Mouse (Mus musculus): Measurements from ENCODE around the gene Kctd20. TPM values are rescaled to one million over a fixed set of nuclear protein-coding genes. Genes with fewer than 3 reads are reported as not detected.
A peak's percentile ranks its signal among the peaks of the same experiment; 100 is the strongest.

The Kctd20 gene
- polyA plus RNA-seq, 1 experiment from 2014 or later, result 39.5 TPM

- ATAC-seq, result peak; percentile 57
- H3K36me3 ChIP-seq (replicated peaks; ENCODE audit: insufficient read depth, low read length), result no peaks in the 10 kb centered on the region
- peak overlapping the region; percentile 12; the same call in 1 of the 2 replicates for H3K27ac ChIP-seq (ENCODE audit: low read depth)
- no peaks in the 10 kb centered on the region for H3K9me3 ChIP-seq (ENCODE audit: low read length)
- 48% methylated on average over 7 of the region's 7 CpGs for WGBS (ENCODE audit: insufficient replicate concordance)
- TF ChIP-seq CTCF (IDR thresholded peaks at IDR 0.05; ENCODE audit: low read depth) (peak; percentile 49), EP300 (IDR thresholded peaks at IDR 0.05; ENCODE audit: low read depth) (no peak)
- 0 out of 2 replicates have a peak overlapping the region, but pooled peaks have one; percentile 16 for H3K9ac ChIP-seq (replicated peaks)
- no peak overlapping the region for H3K4me3 ChIP-seq (ENCODE audit: low read depth, low read length)
- no peaks in the 10 kb centered on the region for H3K27me3 ChIP-seq (ENCODE audit: insufficient read depth, low read length)
- H3K4me2 ChIP-seq (ENCODE audit: low read depth, low read length), result peak overlapping the region; percentile 72
- H3K4me1 ChIP-seq (ENCODE audit: insufficient read depth), result peaks cover 9% of the 10 kb centered on the region
- no peak for DNase-seq
These were observed 41.6 kb upstream of the Kctd20 start for GRCm38 (mm10) chr17:28910139-28910538.

GRCm38 (mm10) chr17:28913200-28913599 lies 38.5 kb upstream of the Kctd20 start:
- DNase-seq (peak; percentile 71), ATAC-seq (peak; percentile 82)
- H3K4me2 ChIP-seq (ENCODE audit: low read depth, low read length), result no peak overlapping the region
- no peaks in the 10 kb centered on the region for H3K36me3 ChIP-seq (replicated peaks; ENCODE audit: insufficient read depth, low read length)
- H3K4me3 ChIP-seq (ENCODE audit: low read depth, low read length), result no peak overlapping the region
- no peak overlapping the region for H3K27ac ChIP-seq (ENCODE audit: low read depth)
- H3K9me3 ChIP-seq (ENCODE audit: low read length), result no peaks in the 10 kb centered on the region
- no peak for TF ChIP-seq CTCF (IDR thresholded peaks at IDR 0.05; ENCODE audit: low read depth)
- TF ChIP-seq EP300 (IDR thresholded peaks at IDR 0.05; ENCODE audit: low read depth), result peak; percentile 73
- 55% methylated on average over 5 of the region's 5 CpGs for WGBS (ENCODE audit: insufficient replicate concordance)
- H3K4me1 ChIP-seq (ENCODE audit: insufficient read depth), result peaks cover 9% of the 10 kb centered on the region
- H3K27me3 ChIP-seq (ENCODE audit: insufficient read depth, low read length), result no peaks in the 10 kb centered on the region
- H3K9ac ChIP-seq (replicated peaks), result no peak overlapping the region

- Histone ChIP-seq H3K27ac (ENCODE audit: low read depth) (peak overlapping the region; percentile 46), H3K27me3 (ENCODE audit: insufficient read depth, low read length) (no peaks in the 10 kb centered on the region), H3K4me1 (ENCODE audit: insufficient read depth) (peaks cover 9% of the 10 kb centered on the region), H3K4me3 (ENCODE audit: low read depth, low read length) (no peak overlapping the region), H3K36me3 (replicated peaks; ENCODE audit: insufficient read depth, low read length) (no peaks in the 10 kb centered on the region), H3K9ac (replicated peaks) (no peak overlapping the region), H3K4me2 (ENCODE audit: low read depth, low read length) (no peak overlapping the region), H3K9me3 (ENCODE audit: low read length) (no peaks in the 10 kb centered on the region)
- DNase-seq (peak; percentile 24), ATAC-seq (peak; percentile 58)
- 64% methylated on average over 6 of the region's 6 CpGs for WGBS (ENCODE audit: insufficient replicate concordance)
- no peak for TF ChIP-seq EP300 (IDR thresholded peaks at IDR 0.05; ENCODE audit: low read depth)
- TF ChIP-seq CTCF (IDR thresholded peaks at IDR 0.05; ENCODE audit: low read depth), result no peak
These were observed 37.8 kb upstream of the Kctd20 start for GRCm38 (mm10) chr17:28913940-28914339.

GRCm38 (mm10) chr17:28915060-28915628 lies 36.6 kb upstream of the Kctd20 start, which contains the start of gene 4930539E08Rik:
4930539E08Rik (minus strand) TSS chr17:28915324.
- Histone ChIP-seq H3K36me3 (replicated peaks; ENCODE audit: insufficient read depth, low read length) (no peaks in the 10 kb centered on the region), H3K27ac (ENCODE audit: low read depth) (no peak within 1 kb of the TSS), H3K27me3 (ENCODE audit: insufficient read depth, low read length) (no peaks in the 10 kb centered on the region), H3K4me2 (ENCODE audit: low read depth, low read length) (no peak within 1 kb of the TSS), H3K4me3 (ENCODE audit: low read depth, low read length) (no peak within 1 kb of the TSS), H3K9ac (replicated peaks) (no peak within 1 kb of the TSS), H3K9me3 (ENCODE audit: low read length) (no peaks in the 10 kb centered on the region), H3K4me1 (ENCODE audit: insufficient read depth) (no peaks in the 10 kb centered on the region)
- ATAC-seq (no peak), DNase-seq (no peak)
- TF ChIP-seq EP300 (IDR thresholded peaks at IDR 0.05; ENCODE audit: low read depth), result no peak
- TF ChIP-seq CTCF (IDR thresholded peaks at IDR 0.05; ENCODE audit: low read depth), result no peak
- WGBS (ENCODE audit: insufficient replicate concordance), result 67% methylated on average over 12 of the region's 12 CpGs

- Histone ChIP-seq H3K27me3 (ENCODE audit: insufficient read depth, low read length) (no peaks in the 10 kb centered on the region), H3K36me3 (replicated peaks; ENCODE audit: insufficient read depth, low read length) (no peaks in the 10 kb centered on the region), H3K9ac (replicated peaks) (no peak overlapping the region), H3K4me1 (ENCODE audit: insufficient read depth) (no peaks in the 10 kb centered on the region), H3K9me3 (ENCODE audit: low read length) (no peaks in the 10 kb centered on the region), H3K27ac (ENCODE audit: low read depth) (no peak overlapping the region), H3K4me3 (ENCODE audit: low read depth, low read length) (no peak overlapping the region), H3K4me2 (ENCODE audit: low read depth, low read length) (no peak overlapping the region)
- TF ChIP-seq EP300 (IDR thresholded peaks at IDR 0.05; ENCODE audit: low read depth) (no peak), CTCF (IDR thresholded peaks at IDR 0.05; ENCODE audit: low read depth) (no peak)
- WGBS (ENCODE audit: insufficient replicate concordance), result 94% methylated on average over 1 of the region's 1 CpGs
- ATAC-seq (no peak), DNase-seq (no peak)
These were observed 35.2 kb upstream of the Kctd20 start for GRCm38 (mm10) chr17:28916520-28916919.

GRCm38 (mm10) chr17:28921086-28921485 lies 30.7 kb upstream of the Kctd20 start:
- DNase-seq, result no peak

More at GRCm38 (mm10) chr17:28921086-28921485, 30.7 kb upstream of the Kctd20 start:
- TF ChIP-seq EP300 (IDR thresholded peaks at IDR 0.05; ENCODE audit: low read depth) (no peak), CTCF (IDR thresholded peaks at IDR 0.05; ENCODE audit: low read depth) (no peak)
- Histone ChIP-seq H3K27me3 (ENCODE audit: insufficient read depth, low read length) (no peaks in the 10 kb centered on the region), H3K9ac (replicated peaks) (no peak overlapping the region), H3K4me3 (ENCODE audit: low read depth, low read length) (no peak overlapping the region), H3K4me1 (ENCODE audit: insufficient read depth) (no peaks in the 10 kb centered on the region), H3K4me2 (ENCODE audit: low read depth, low read length) (peak overlapping the region; percentile 46; the same call in 1 of the 2 replicates), H3K36me3 (replicated peaks; ENCODE audit: insufficient read depth, low read length) (no peaks in the 10 kb centered on the region), H3K27ac (ENCODE audit: low read depth) (no peak overlapping the region), H3K9me3 (ENCODE audit: low read length) (no peaks in the 10 kb centered on the region)
- WGBS (ENCODE audit: insufficient replicate concordance), result 53% methylated on average over 8 of the region's 8 CpGs
- ATAC-seq, result peak; percentile 7; the same call in 1 of the 2 replicates

Measured in liver, postnatal 0 days (tissue).